Mouse (Mus musculus) liver, adult 2 months (tissue): ENCODE measurements around the gene Traf7.

ENCODE experiments used
- CTCF ChIP-seq: fragments of 200-500 bp; IDR thresholded peaks from 2 replicates; pipeline ENCODE4 v1.5.1; 2011; ENCODE audit warnings: low read depth, low read length, control low read depth
- POLR2A ChIP-seq: fragments of 200-500 bp; IDR thresholded peaks from 2 replicates; pipeline ENCODE4 v1.6.1; 2011; ENCODE audit warnings: low read length, control low read depth; ENCODE audit not compliant: insufficient read depth; ENCODE audit errors: extremely low read depth

- no peak for TF ChIP-seq CTCF
- TF ChIP-seq POLR2A: peak; percentile 77; the same call in 1 of the 2 replicates
Measured at GRCm38 (mm10) chr17:24527723-24528559, at the start of gene Traf7.
